Mouse (Mus musculus): ENCODE measurements at regions not wholly inside any gene's neighbourhood (a gene's known extent, or its start where the extent isn't known, plus 50 kb on each side); places are given as distances from the start of the nearest gene placed in this dataset.
"Not testable (repeated sequence)": the region's sequence is repeated elsewhere in the genome, so short reads cannot be mapped to it uniquely, and the experiment has no call there.

DNA sequence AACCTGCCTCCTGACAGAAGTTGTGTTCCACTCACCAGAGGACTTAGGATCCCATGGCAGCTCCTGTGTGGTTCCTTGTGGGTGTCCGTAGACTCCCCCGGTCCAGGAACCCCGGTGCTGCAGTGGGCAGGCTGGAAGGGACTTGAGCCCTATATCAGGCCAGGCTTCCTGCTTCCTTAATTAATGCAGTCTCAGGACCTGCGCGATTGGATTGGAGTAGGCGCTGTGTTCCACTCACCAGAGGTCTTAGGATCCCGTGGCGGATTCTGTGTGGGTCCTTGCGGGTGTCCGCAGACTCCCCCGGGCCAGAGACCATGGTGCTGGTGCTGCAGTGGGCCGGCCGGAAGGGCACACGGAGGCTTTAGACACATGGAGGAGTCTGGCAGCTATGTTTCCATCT, 288.7 kb downstream of the Fut8 start:
- ATAC-seq; H3K27ac ChIP-seq; H3K4me2 ChIP-seq; H3K4me3 ChIP-seq; H3K9me3 ChIP-seq (replicated peaks); H3K27me3 ChIP-seq; H3K9ac ChIP-seq; H3K36me3 ChIP-seq (ENCODE audit: poor library complexity, severe bottlenecking); H3K4me1 ChIP-seq: not testable (repeated sequence)
- 92% methylated on average over 14 of the region's 14 CpGs for WGBS

GRCm38 (mm10) chr12:77527499-77527898, 289.6 kb downstream of the Fut8 start:
- 59% methylated on average over 1 of the region's 1 CpGs for WGBS
- H3K9me3 ChIP-seq (replicated peaks) = no peaks in the 10 kb centered on the region
- H3K4me2 ChIP-seq = no peak overlapping the region
- H3K27ac ChIP-seq = no peak overlapping the region
- no peak overlapping the region for H3K4me3 ChIP-seq
- H3K27me3 ChIP-seq = no peaks in the 10 kb centered on the region
- no peak for ATAC-seq
- 0 out of 2 replicates have a peak, but pooled peaks cover 7% of the 10 kb centered on the region for H3K4me1 ChIP-seq
- H3K36me3 ChIP-seq (ENCODE audit: poor library complexity, severe bottlenecking) = no peaks in the 10 kb centered on the region
- no peak overlapping the region for H3K9ac ChIP-seq

- H3K9me3 ChIP-seq (replicated peaks) = no peaks in the 10 kb centered on the region
- H3K4me1 ChIP-seq = 0 out of 2 replicates have a peak, but pooled peaks cover 7% of the 10 kb centered on the region
- no peak overlapping the region for H3K27ac ChIP-seq
- 70% methylated on average over 9 of the region's 9 CpGs for WGBS
- H3K36me3 ChIP-seq (ENCODE audit: poor library complexity, severe bottlenecking) = no peaks in the 10 kb centered on the region
- no peak overlapping the region for H3K4me3 ChIP-seq
- no peak for ATAC-seq
- H3K27me3 ChIP-seq = no peaks in the 10 kb centered on the region
- no peak overlapping the region for H3K4me2 ChIP-seq
- no peak overlapping the region for H3K9ac ChIP-seq
These were observed 290.3 kb downstream of the Fut8 start for GRCm38 (mm10) chr12:77527953-77528865.

DNA sequence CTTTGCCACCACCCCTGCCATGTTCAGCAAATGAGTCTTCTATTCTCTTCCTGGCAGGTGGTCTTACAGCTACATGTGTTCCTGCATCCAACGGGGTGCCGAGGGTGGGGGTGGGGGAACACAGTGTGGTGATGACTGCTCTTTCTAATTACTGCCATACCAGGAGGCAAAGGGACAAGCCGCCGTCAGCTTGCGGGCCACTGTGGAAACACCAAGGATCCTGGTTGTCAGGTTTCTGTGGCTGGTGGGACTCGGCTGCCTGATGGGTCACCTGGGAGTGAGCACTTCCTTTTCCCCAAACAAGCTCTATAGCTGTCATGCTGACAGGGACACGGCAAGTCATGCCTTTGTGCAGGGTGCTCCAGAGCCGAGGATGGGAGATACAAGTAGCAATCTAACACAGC, 290.9 kb downstream of the Fut8 start:
- Histone ChIP-seq H3K9ac (no peak overlapping the region), H3K36me3 (ENCODE audit: poor library complexity, severe bottlenecking) (no peaks in the 10 kb centered on the region), H3K9me3 (replicated peaks) (no peaks in the 10 kb centered on the region), H3K27ac (no peak overlapping the region), H3K4me1 (0 out of 2 replicates have a peak, but pooled peaks cover 7% of the 10 kb centered on the region), H3K27me3 (no peaks in the 10 kb centered on the region), H3K4me2 (no peak overlapping the region), H3K4me3 (no peak overlapping the region)
- ATAC-seq = no peak
- 51% methylated on average over 8 of the region's 8 CpGs for WGBS

DNA sequence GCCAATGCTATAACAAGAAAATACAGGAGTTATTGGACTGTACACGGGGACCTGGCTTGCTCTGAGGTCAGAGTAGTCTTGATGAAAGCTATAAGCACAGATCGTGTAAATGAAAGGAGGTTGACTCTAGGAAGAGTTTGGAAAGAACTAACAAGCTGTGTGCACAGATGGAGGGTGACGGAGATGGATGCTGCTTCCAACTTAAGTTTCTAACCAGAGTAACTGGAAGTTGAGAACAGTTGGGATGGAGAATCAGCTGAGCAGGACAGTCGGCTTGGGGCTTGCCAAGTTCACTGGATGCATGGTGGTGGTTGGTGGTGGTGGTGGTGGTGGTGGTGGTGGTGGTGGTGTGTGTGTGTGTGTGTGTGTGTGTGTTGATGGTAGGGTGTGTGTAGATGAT, 291.5 kb downstream of the Fut8 start:
- WGBS = 90% methylated on average over 4 of the region's 4 CpGs
- no peaks in the 10 kb centered on the region for H3K27me3 ChIP-seq
- ATAC-seq = no peak
- no peak overlapping the region for H3K4me2 ChIP-seq
- H3K27ac ChIP-seq = no peak overlapping the region
- 0 out of 2 replicates have a peak, but pooled peaks cover 7% of the 10 kb centered on the region for H3K4me1 ChIP-seq
- no peak overlapping the region for H3K4me3 ChIP-seq
- H3K36me3 ChIP-seq (ENCODE audit: poor library complexity, severe bottlenecking) = no peaks in the 10 kb centered on the region
- no peaks in the 10 kb centered on the region for H3K9me3 ChIP-seq (replicated peaks)
- H3K9ac ChIP-seq = no peak overlapping the region

- Histone ChIP-seq H3K27ac (no peak overlapping the region), H3K9ac (no peak overlapping the region), H3K36me3 (ENCODE audit: poor library complexity, severe bottlenecking) (no peaks in the 10 kb centered on the region), H3K27me3 (no peaks in the 10 kb centered on the region), H3K9me3 (replicated peaks) (no peaks in the 10 kb centered on the region), H3K4me1 (0 out of 2 replicates have a peak, but pooled peaks cover 7% of the 10 kb centered on the region), H3K4me3 (no peak overlapping the region), H3K4me2 (no peak overlapping the region)
- WGBS = 86% methylated on average over 3 of the region's 3 CpGs
- ATAC-seq = no peak
These were observed 292.0 kb downstream of the Fut8 start for GRCm38 (mm10) chr12:77529955-77530354.

- Histone ChIP-seq H3K27me3 (no peaks in the 10 kb centered on the region), H3K27ac (no peak overlapping the region), H3K36me3 (ENCODE audit: poor library complexity, severe bottlenecking) (no peaks in the 10 kb centered on the region), H3K9ac (no peak overlapping the region), H3K9me3 (replicated peaks) (no peaks in the 10 kb centered on the region), H3K4me2 (no peak overlapping the region), H3K4me3 (no peak overlapping the region), H3K4me1 (0 out of 2 replicates have a peak, but pooled peaks cover 7% of the 10 kb centered on the region)
- 82% methylated on average over 5 of the region's 5 CpGs for WGBS
- no peak for ATAC-seq
These were observed 293.4 kb downstream of the Fut8 start for GRCm38 (mm10) chr12:77531294-77531693.

- Histone ChIP-seq H3K27me3 (no peaks in the 10 kb centered on the region), H3K4me2 (no peak overlapping the region), H3K9me3 (replicated peaks) (no peaks in the 10 kb centered on the region), H3K4me3 (no peak overlapping the region), H3K4me1 (0 out of 2 replicates have a peak, but pooled peaks cover 7% of the 10 kb centered on the region), H3K36me3 (ENCODE audit: poor library complexity, severe bottlenecking) (no peaks in the 10 kb centered on the region), H3K27ac (no peak overlapping the region), H3K9ac (no peak overlapping the region)
- WGBS = 87% methylated on average over 8 of the region's 8 CpGs
- ATAC-seq = no peak
These were observed 294.6 kb downstream of the Fut8 start for GRCm38 (mm10) chr12:77532547-77532946.

GRCm38 (mm10) chr12:77533606-77534005, 295.7 kb downstream of the Fut8 start:
- Histone ChIP-seq H3K36me3 (ENCODE audit: poor library complexity, severe bottlenecking) (no peaks in the 10 kb centered on the region), H3K27me3 (no peaks in the 10 kb centered on the region), H3K27ac (no peak overlapping the region), H3K9ac (no peak overlapping the region), H3K4me1 (0 out of 2 replicates have a peak, but pooled peaks cover 4% of the 10 kb centered on the region), H3K4me3 (no peak overlapping the region), H3K4me2 (no peak overlapping the region), H3K9me3 (replicated peaks) (no peaks in the 10 kb centered on the region)
- no peak for ATAC-seq
- 73% methylated on average over 2 of the region's 2 CpGs for WGBS

DNA sequence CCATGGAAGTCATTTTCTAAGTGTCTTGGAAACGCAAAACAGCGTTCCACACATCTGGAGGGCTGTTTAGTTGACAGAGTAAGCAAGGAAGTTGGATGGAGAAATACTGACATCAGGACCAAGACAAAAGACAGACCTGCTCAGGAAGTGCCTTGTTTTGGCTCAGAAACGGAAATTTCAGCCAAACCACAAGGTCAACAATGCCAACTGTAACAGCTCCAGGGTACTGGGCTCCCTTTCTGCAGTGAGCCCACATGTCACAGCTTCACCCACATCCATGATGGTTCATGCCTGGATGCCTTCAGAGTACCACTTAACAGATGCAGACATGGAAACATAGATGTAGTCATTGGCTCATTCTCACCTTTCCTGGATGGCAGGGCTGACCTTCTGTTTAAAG, 296.2 kb downstream of the Fut8 start:
- no peak for ATAC-seq
- Histone ChIP-seq H3K4me1 (no peaks in the 10 kb centered on the region), H3K4me2 (no peak overlapping the region), H3K36me3 (ENCODE audit: poor library complexity, severe bottlenecking) (no peaks in the 10 kb centered on the region), H3K27me3 (no peaks in the 10 kb centered on the region), H3K9ac (no peak overlapping the region), H3K27ac (no peak overlapping the region), H3K9me3 (replicated peaks) (no peaks in the 10 kb centered on the region), H3K4me3 (no peak overlapping the region)
- 79% methylated on average over 3 of the region's 3 CpGs for WGBS

DNA sequence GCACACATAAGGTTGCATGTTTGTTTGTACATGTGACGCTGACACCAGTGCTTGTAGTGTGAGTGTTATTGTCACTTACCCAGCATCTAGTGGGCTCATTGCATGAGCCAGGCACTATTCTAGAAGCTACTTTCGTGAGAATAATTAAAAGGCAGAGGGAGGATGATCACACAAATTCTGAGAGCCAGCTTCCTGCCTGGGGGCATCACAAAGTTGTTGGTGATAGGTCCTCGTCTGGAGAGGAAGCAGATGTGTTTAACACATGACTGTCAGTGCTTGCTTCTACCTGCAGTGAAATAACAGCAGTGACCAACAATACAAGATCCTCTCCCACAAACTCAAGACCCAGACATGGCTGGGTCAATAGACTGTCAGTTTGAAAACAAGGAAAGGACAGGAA, 297.2 kb downstream of the Fut8 start:
- WGBS = 72% methylated on average over 3 of the region's 3 CpGs
- H3K9ac ChIP-seq = no peak overlapping the region
- ATAC-seq = no peak
- H3K4me1 ChIP-seq = no peaks in the 10 kb centered on the region
- H3K27me3 ChIP-seq = no peaks in the 10 kb centered on the region
- H3K4me3 ChIP-seq = no peak overlapping the region
- no peak overlapping the region for H3K27ac ChIP-seq
- H3K9me3 ChIP-seq (replicated peaks) = no peaks in the 10 kb centered on the region
- no peak overlapping the region for H3K4me2 ChIP-seq
- H3K36me3 ChIP-seq (ENCODE audit: poor library complexity, severe bottlenecking) = no peaks in the 10 kb centered on the region

- no peak overlapping the region for H3K4me2 ChIP-seq
- H3K9me3 ChIP-seq (replicated peaks) = no peaks in the 10 kb centered on the region
- no peak for ATAC-seq
- WGBS = 70% methylated on average over 8 of the region's 8 CpGs
- no peak overlapping the region for H3K27ac ChIP-seq
- no peaks in the 10 kb centered on the region for H3K27me3 ChIP-seq
- no peak overlapping the region for H3K9ac ChIP-seq
- H3K4me3 ChIP-seq = no peak overlapping the region
- no peaks in the 10 kb centered on the region for H3K36me3 ChIP-seq (ENCODE audit: poor library complexity, severe bottlenecking)
- H3K4me1 ChIP-seq = no peaks in the 10 kb centered on the region
These were observed 299.4 kb downstream of the Fut8 start for GRCm38 (mm10) chr12:77537139-77537848.

All from forebrain, embryonic 13.5 days (tissue).